Mouse (Mus musculus) common myeloid progenitor, adult 5-6 weeks (primary cell): Measurements from ENCODE around the gene Gga1. TPM values are rescaled to one million over a fixed set of nuclear protein-coding genes. Genes with fewer than 3 reads are reported as not detected.

Experiments
- ATAC-seq: replicated peaks from 2 replicates; pipeline ENCODE4 v1.8.0; 2016; ENCODE audit warnings: low read depth, mild to moderate bottlenecking, moderate TSS enrichment, inconsistent platforms; ENCODE audit not compliant: poor library complexity, severe bottlenecking
- total RNA-seq: library from RNA; stranded (forward); fragments of 200-1000, 187-1606 nt; gene quantifications from 2 replicates; pipeline ENCODE4 v1.2.3, GENCODE M21; 2017

The Gga1 gene
- total RNA-seq, 1 experiment from 2014 or later: 19.5 TPM

GRCm38 (mm10) chr15:78869775-78870174, 7.2 kb upstream of the Gga1 start:
- peak; percentile 76 for ATAC-seq

GRCm38 (mm10) chr15:78872021-78872608, 4.9 kb upstream of the Gga1 start:
- ATAC-seq: no peak

GRCm38 (mm10) chr15:78873803-78874435, 3.1 kb upstream of the Gga1 start:
- ATAC-seq: no peak

GRCm38 (mm10) chr15:78874989-78875388, 2.0 kb upstream of the Gga1 start:
- ATAC-seq: no peak

GRCm38 (mm10) chr15:78875537-78875936, 1.5 kb upstream of the Gga1 start:
- no peak for ATAC-seq

- peak; percentile 64 for ATAC-seq
Observed at GRCm38 (mm10) chr15:78876258-78876696, 713 bp upstream of the Gga1 start.

GRCm38 (mm10) chr15:78877810-78878390, 910 bp downstream of the Gga1 start:
- no peak for ATAC-seq

- ATAC-seq: peak; percentile 26
Observed at GRCm38 (mm10) chr15:78878792-78879516, 2.0 kb downstream of the Gga1 start.

GRCm38 (mm10) chr15:78880432-78880831, 3.4 kb downstream of the Gga1 start:
- ATAC-seq: no peak

- ATAC-seq: no peak
Observed at GRCm38 (mm10) chr15:78881828-78882227, 4.8 kb downstream of the Gga1 start.

- ATAC-seq: no peak
Observed at GRCm38 (mm10) chr15:78889401-78889853, 12.4 kb downstream of the Gga1 start.

GRCm38 (mm10) chr15:78892440-78892839, 15.4 kb downstream of the Gga1 start:
- no peak for ATAC-seq

- ATAC-seq: peak; percentile 15; the same call in 1 of the 2 replicates
Observed at GRCm38 (mm10) chr15:78894726-78895125, 17.7 kb downstream of the Gga1 start.

GRCm38 (mm10) chr15:78895741-78896140, 18.8 kb downstream of the Gga1 start:
- ATAC-seq: 0 out of 2 replicates have a peak, but pooled peaks have one; percentile 3

GRCm38 (mm10) chr15:78896149-78896548, 19.2 kb downstream of the Gga1 start:
- peak; percentile 24 for ATAC-seq

GRCm38 (mm10) chr15:78897488-78897887, 20.5 kb downstream of the Gga1 start:
- ATAC-seq: no peak

- 0 out of 2 replicates have a peak, but pooled peaks have one; percentile 7 for ATAC-seq
Observed at GRCm38 (mm10) chr15:78898507-78899001, 21.6 kb downstream of the Gga1 start.

- ATAC-seq: no peak
Observed at GRCm38 (mm10) chr15:78899409-78899739, 22.4 kb downstream of the Gga1 start, which contains the start of gene Gm49510. Gene Gm49510, plus strand, starts transcription at chr15:78899667.

- ATAC-seq: 0 out of 2 replicates have a peak, but pooled peaks have one; percentile 10
Observed at GRCm38 (mm10) chr15:78899740-78900584, 23.0 kb downstream of the Gga1 start, which contains the start of gene Sh3bp1. Gene Sh3bp1, plus strand, starts transcription at chr15:78899768.
